Mouse (Mus musculus): ENCODE data around the gene Serpinc1. TPM values are rescaled to one million over a fixed set of nuclear protein-coding genes. Genes with fewer than 3 reads are reported as not detected.

The Serpinc1 gene
- polyA plus RNA-seq, 1 experiment = 0.18 TPM

DNA sequence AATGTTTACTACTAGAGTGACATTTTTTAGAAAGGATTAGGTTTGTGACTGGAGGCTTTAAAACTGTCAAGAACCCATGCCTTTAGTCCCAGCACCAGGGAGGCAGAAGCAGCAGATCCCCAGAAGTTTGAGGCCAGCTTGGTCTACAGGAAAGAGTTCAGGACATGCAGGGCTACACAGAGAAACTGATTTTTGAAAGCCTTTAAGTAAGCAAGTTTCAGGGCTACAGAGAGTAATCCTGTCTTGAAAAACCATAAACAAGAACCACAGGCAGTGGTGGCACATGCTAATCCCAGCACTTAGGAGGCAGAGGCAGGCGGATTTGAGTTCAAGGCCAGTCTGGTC is 62.0 kb downstream of the Serpinc1 start:
- H3K27ac ChIP-seq (ENCODE audit: insufficient read depth, low read length) = no peak overlapping the region

DNA sequence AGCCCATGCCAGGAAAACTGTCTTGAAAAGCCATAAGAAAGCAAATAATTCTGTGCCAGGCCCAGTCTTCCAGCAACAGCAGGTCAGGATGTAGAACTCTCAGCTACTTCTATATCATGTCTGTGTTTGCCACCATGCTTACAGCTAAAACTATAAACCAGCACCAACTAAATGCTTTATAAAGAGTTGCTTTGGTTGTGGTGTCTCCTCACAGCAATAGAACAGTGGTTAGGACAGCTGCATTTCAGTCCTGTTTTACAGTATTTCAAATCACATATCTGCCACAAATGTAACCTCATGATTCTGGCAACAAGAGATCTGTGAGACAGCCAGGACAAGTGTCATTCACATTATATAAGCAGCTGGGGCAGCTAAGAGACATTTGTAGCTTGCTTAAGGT is 62.5 kb downstream of the Serpinc1 start:
- Histone ChIP-seq H3K27me3 (ENCODE audit: control insufficient read depth, insufficient read depth, low read length) (no peaks in the 10 kb centered on the region; the same call in 1 of the 2 replicates), H3K4me3 (replicated peaks; ENCODE audit: insufficient read depth, low read depth, low read length) (no peak overlapping the region), H3K4me1 (ENCODE audit: control insufficient read depth, insufficient read depth, low read length) (peaks cover 4% of the 10 kb centered on the region; the same call in 1 of the 2 replicates), H3K27ac (ENCODE audit: insufficient read depth, low read length) (no peak overlapping the region)
- no peak for TF ChIP-seq POLR2A (IDR thresholded peaks at IDR 0.05; ENCODE audit: borderline replicate concordance, insufficient read depth, low read length)
- TF ChIP-seq CTCF (IDR thresholded peaks at IDR 0.05; ENCODE audit: borderline replicate concordance, insufficient read depth, low read depth, low read length) = no peak
- DNase-seq = no peak

More for the DNA sequence above, 62.0 kb downstream of the Serpinc1 start:
- DNase-seq = no peak
- Histone ChIP-seq H3K4me1 (ENCODE audit: control insufficient read depth, insufficient read depth, low read length) (peaks cover 4% of the 10 kb centered on the region; the same call in 1 of the 2 replicates), H3K27me3 (ENCODE audit: control insufficient read depth, insufficient read depth, low read length) (no peaks in the 10 kb centered on the region; the same call in 1 of the 2 replicates), H3K4me3 (replicated peaks; ENCODE audit: insufficient read depth, low read depth, low read length) (no peak overlapping the region)
- TF ChIP-seq POLR2A (IDR thresholded peaks at IDR 0.05; ENCODE audit: borderline replicate concordance, insufficient read depth, low read length) (no peak), CTCF (IDR thresholded peaks at IDR 0.05; ENCODE audit: borderline replicate concordance, insufficient read depth, low read depth, low read length) (no peak)
- WGBS = 53% methylated on average over 1 of the region's 1 CpGs

DNA sequence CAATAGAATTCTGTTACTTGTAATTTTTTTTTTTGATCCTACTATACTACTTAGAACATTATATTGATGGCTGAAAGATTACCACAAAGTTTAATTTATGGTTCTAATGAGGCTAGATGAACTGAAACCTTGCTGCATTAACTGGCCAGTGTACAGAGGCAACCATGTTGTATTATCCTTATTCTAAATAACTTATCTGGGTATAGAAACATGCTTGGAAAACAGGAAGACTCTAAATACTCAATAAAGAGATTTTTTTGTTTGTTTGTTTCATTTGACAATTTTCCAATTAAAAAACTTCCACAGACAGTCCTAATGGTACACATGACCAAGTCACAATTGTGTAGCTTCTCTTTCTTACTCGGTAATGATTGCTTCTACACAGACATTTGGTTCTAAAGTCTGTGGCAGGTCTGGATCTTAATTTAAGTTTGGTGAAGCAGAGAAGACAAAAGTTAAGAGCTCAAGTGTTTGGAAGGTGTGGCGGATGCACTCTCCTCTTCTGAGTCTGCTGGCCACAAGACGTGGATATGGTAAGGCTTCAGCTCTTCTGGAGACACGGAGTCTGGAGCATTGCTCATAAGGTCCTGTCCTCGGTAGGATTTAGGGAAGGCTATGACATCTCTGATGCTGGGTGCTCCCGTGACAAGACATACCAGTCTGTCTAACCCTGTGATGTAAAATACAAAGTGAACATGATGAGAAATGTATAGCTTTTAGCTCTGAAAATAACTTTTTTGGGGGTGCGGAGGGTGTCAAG is 63.1 kb downstream of the Serpinc1 start:
- TF ChIP-seq CTCF (IDR thresholded peaks at IDR 0.05; ENCODE audit: borderline replicate concordance, insufficient read depth, low read depth, low read length) (no peak), POLR2A (IDR thresholded peaks at IDR 0.05; ENCODE audit: borderline replicate concordance, insufficient read depth, low read length) (no peak)
- Histone ChIP-seq H3K27ac (ENCODE audit: insufficient read depth, low read length) (no peak overlapping the region), H3K4me1 (ENCODE audit: control insufficient read depth, insufficient read depth, low read length) (peaks cover 4% of the 10 kb centered on the region; the same call in 1 of the 2 replicates), H3K4me3 (replicated peaks; ENCODE audit: insufficient read depth, low read depth, low read length) (no peak overlapping the region), H3K27me3 (ENCODE audit: control insufficient read depth, insufficient read depth, low read length) (no peaks in the 10 kb centered on the region; the same call in 1 of the 2 replicates)
- no peak for DNase-seq
- WGBS = 87% methylated on average over 7 of the region's 7 CpGs

DNA sequence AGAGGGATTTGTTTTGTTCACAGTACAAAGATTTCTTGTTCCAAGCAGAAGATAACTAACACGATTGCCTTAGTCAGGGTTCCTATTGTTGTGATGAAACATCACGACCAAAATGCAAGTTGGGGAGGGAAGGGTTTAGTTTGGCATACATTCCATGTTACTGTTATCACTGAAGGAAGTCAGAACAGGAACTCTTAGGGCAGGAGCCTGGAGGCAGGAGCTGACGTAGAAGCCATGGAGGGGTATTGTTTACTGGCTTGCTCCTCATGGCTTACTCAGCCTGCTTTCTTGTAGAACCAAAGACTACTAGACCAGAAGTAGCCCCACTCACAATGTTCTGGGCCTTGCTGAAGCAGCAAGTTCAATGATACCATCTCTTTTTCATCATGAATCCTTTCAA is 68.6 kb downstream of the Serpinc1 start:
- H3K4me3 ChIP-seq (replicated peaks; ENCODE audit: insufficient read depth, low read depth, low read length) = no peak overlapping the region
- DNase-seq = no peak
- no peak for TF ChIP-seq POLR2A (IDR thresholded peaks at IDR 0.05; ENCODE audit: borderline replicate concordance, insufficient read depth, low read length)
- TF ChIP-seq CTCF (IDR thresholded peaks at IDR 0.05; ENCODE audit: borderline replicate concordance, insufficient read depth, low read depth, low read length) = no peak
- no peak overlapping the region for H3K27ac ChIP-seq (ENCODE audit: insufficient read depth, low read length)
- 89% methylated on average over 3 of the region's 3 CpGs for WGBS
- no peaks in the 10 kb centered on the region for H3K4me1 ChIP-seq (ENCODE audit: control insufficient read depth, insufficient read depth, low read length)
- no peaks in the 10 kb centered on the region; the same call in 1 of the 2 replicates for H3K27me3 ChIP-seq (ENCODE audit: control insufficient read depth, insufficient read depth, low read length)

Other genes starting within 250 kb of the Serpinc1 start
- 57.7 and 67.5 TPM in 2 replicates for gene Rabgap1l, start 185.4 kb upstream of the Serpinc1 start, polyA plus RNA-seq (2012; rRNA removed)
- gene Rc3h1, start 72.2 kb upstream of the Serpinc1 start, polyA plus RNA-seq (2012; rRNA removed) = 12.0 TPM in 2 replicates
- 5.0 and 5.5 TPM in 2 replicates for gene Zbtb37, start 56.3 kb downstream of the Serpinc1 start, polyA plus RNA-seq (2012; rRNA removed)
- gene Dars2, start 92.1 kb downstream of the Serpinc1 start, polyA plus RNA-seq (2012; rRNA removed) = 20.2 and 21.2 TPM in 2 replicates
- 1.6 and 1.9 TPM in 2 replicates for gene Cenpl, start 92.1 kb downstream of the Serpinc1 start, polyA plus RNA-seq (2012; rRNA removed)
- gene Klhl20, start 152.9 kb downstream of the Serpinc1 start, polyA plus RNA-seq (2012; rRNA removed) = 19.5 and 20.3 TPM in 2 replicates
- 10.9 and 14.3 TPM in 2 replicates for gene Ankrd45, start 164.1 kb downstream of the Serpinc1 start, polyA plus RNA-seq (2012; rRNA removed)
- not detected in 2 replicates for gene Tex50, start 180.7 kb downstream of the Serpinc1 start, polyA plus RNA-seq (2012; rRNA removed)